Mouse (Mus musculus) stomach, embryonic 14.5 days (tissue): ENCODE measurements around the gene Nmnat1. TPM values are rescaled to one million over a fixed set of nuclear protein-coding genes. Genes with fewer than 3 reads are reported as not detected.

Experiments
- ATAC-seq: fragments of 200-750 bp; cut with Nextera tagmentation; 2 replicates; pipeline ENCODE4 v1.8.0; 2017; ENCODE audit warnings: low read depth, moderate TSS enrichment; ENCODE audit not compliant: insufficient number of reproducible peaks, insufficient read depth, low FRiP score
- H3K27ac ChIP-seq: fragments of 300-500 bp; sonication (generic); 2 replicates; pipeline ENCODE4 v1.5.1; 2014; ENCODE audit warnings: mild to moderate bottlenecking, low read length, moderate library complexity, mixed read lengths
- H3K27me3 ChIP-seq: fragments of 300-500 bp; sonication (generic); 2 replicates; pipeline ENCODE4 v1.6.1; 2014; ENCODE audit warnings: low read length, control low read depth, mixed read lengths; ENCODE audit not compliant: control insufficient read depth, insufficient read depth
- H3K36me3 ChIP-seq: fragments of 300-500 bp; sonication (generic); 2 replicates; pipeline ENCODE4 v1.6.1; 2014; ENCODE audit warnings: mild to moderate bottlenecking, control low read depth, low read length, moderate library complexity, mixed read lengths; ENCODE audit not compliant: control insufficient read depth, insufficient read depth
- H3K4me1 ChIP-seq: fragments of 300-500 bp; sonication (generic); 2 replicates; pipeline ENCODE4 v1.6.1; 2014; ENCODE audit warnings: low read length, control low read depth, mixed read lengths; ENCODE audit not compliant: control insufficient read depth, insufficient read depth
- H3K4me2 ChIP-seq: fragments of 300-500 bp; sonication (generic); replicated peaks from 2 replicates; pipeline ENCODE4 v1.6.1; 2014; ENCODE audit warnings: low read depth, low read length, control low read depth
- H3K4me3 ChIP-seq: fragments of 300-500 bp; sonication (generic); 2 replicates; pipeline ENCODE4 v1.5.1; 2014; ENCODE audit warnings: low read depth, low read length, control low read depth
- H3K9ac ChIP-seq: fragments of 300-500 bp; sonication (generic); replicated peaks from 2 replicates; pipeline ENCODE4 v1.6.1; 2014; ENCODE audit warnings: low read depth, mild to moderate bottlenecking, control low read depth, low read length, moderate library complexity, mixed read lengths
- H3K9me3 ChIP-seq: fragments of 300-500 bp; sonication (generic); 2 replicates; pipeline ENCODE4 v1.6.1; 2016; ENCODE audit warnings: low read depth, low read length, control low read depth; ENCODE audit not compliant: control insufficient read depth
- WGBS: fragments of 180-500 bp; shearing (Covaris S2); extraction: QIAGEN DNeasy Blood & Tissue Kit; methylation state at CpG from one replicate; pipeline ENCODE4 v1.1.7; 2014; 5-methylcytosine and 5-hydroxymethylcytosine counted together
- polyA plus RNA-seq: library from polyadenylated mRNA; unstranded; fragments of >200 nt; fragmentation: Nextera tagmentation; extraction: Ambion mirVana; gene quantifications from 2 replicates; pipeline ENCODE4 v1.2.1, GENCODE M21; 2014

Nmnat1 gene
- polyA plus RNA-seq, 1 experiment from 2014 or later = 15.1 TPM

DNA sequence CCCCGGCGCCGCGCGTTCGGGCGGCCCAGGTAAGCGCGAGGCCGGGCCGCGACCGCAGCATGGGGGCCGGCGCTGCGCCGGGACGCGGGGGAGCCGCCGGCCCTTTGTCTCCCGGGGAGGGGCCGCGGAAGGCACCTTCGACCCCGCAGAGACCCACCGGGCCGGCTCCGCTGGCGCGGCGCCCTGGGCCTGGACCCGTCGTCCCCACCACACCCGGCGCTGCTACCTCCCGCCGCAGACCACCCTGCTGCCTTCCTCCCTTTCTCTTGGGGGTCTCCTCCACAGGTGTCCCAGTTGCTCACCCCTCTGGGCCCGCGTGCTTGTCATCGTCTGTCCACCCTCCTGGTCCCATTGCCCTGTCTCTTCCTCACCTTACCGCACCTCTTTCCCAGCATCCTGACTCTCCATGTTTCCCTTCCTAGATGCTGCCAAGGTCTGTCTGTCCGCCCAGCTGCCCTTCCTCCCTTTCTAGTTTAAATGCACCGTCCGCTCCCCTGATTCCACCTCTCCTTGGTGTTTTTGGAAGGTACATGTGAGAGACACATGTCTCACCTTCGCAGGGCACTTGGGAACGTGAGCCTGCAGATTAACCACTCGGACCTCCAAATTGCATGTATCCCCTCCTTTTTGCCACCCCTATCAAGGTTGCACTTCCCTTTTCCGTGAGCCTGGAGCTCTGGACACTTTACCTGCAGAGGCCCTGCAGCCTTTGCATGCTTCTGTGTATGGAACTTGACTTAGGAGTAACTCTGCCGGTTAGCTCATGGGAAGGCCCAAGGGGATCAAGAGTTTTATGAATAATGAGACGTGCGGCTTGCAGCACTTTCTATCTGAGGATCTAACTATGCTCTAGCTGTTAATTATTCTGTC lies 33.6 kb upstream of the Nmnat1 start:
- Histone ChIP-seq H3K4me3 (peak overlapping the region; percentile 72), H3K4me1 (peaks cover 3% of the 10 kb centered on the region; the same call in 1 of the 2 replicates), H3K36me3 (no peaks in the 10 kb centered on the region), H3K9me3 (no peaks in the 10 kb centered on the region), H3K27me3 (no peaks in the 10 kb centered on the region), H3K4me2 (peak overlapping the region; percentile 76), H3K9ac (peak overlapping the region; percentile 65), H3K27ac (0 out of 2 replicates have a peak overlapping the region, but pooled peaks have one; percentile 3)
- ATAC-seq = peak; percentile 19; the same call in 1 of the 2 replicates
- WGBS = 3% methylated on average over 50 of the region's 52 CpGs

DNA sequence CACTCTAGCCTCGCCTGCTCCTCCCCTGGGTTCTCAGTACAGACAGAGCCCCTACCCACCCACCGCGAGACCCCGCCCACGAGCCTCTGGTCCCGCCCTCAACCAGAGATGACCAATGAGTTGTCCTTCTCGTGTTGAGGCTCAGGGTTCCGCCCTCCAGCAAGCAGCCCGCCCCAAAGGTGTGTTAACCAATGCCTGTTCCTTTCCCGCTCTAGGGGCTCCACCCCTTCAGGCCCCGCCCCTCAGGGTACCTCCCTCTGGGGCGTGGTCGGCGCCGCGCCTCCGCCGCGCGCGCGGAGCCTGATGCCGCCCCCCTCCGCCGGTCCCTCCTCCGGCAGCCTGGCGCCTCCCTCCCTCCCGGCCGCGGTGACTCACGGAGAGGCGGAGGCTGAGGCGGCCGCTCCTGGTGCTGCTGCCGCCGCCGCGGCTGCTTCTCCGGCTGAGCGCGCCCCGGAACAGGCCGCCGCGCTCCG lies 32.9 kb upstream of the Nmnat1 start, which contains the start of gene Ctnnbip1:
Gene Ctnnbip1 (plus strand): TSS at position 369 of the 473 bp plus-strand sequence.
- H3K9me3 ChIP-seq = no peaks in the 10 kb centered on the region
- no peaks in the 10 kb centered on the region for H3K36me3 ChIP-seq
- H3K4me2 ChIP-seq = peak within 1 kb of the TSS; percentile 76
- WGBS = 1% methylated on average over 32 of the region's 46 CpGs
- peak within 1 kb of the TSS; percentile 65 for H3K9ac ChIP-seq
- H3K4me3 ChIP-seq = peak within 1 kb of the TSS; percentile 72
- no peaks in the 10 kb centered on the region for H3K27me3 ChIP-seq
- 0 out of 2 replicates have a peak within 1 kb of the TSS, but pooled peaks have one; percentile 3 for H3K27ac ChIP-seq
- peak; percentile 99 for ATAC-seq
- peaks cover 3% of the 10 kb centered on the region; the same call in 1 of the 2 replicates for H3K4me1 ChIP-seq

GRCm38 (mm10) chr4:149515706-149516105 lies 30.7 kb upstream of the Nmnat1 start:
- Histone ChIP-seq H3K27ac (no peak overlapping the region), H3K4me1 (peaks cover 3% of the 10 kb centered on the region; the same call in 1 of the 2 replicates), H3K36me3 (no peaks in the 10 kb centered on the region), H3K9ac (no peak overlapping the region), H3K4me3 (no peak overlapping the region), H3K4me2 (no peak overlapping the region), H3K9me3 (no peaks in the 10 kb centered on the region), H3K27me3 (no peaks in the 10 kb centered on the region)
- 86% methylated on average over 5 of the region's 5 CpGs for WGBS
- no peak for ATAC-seq

DNA sequence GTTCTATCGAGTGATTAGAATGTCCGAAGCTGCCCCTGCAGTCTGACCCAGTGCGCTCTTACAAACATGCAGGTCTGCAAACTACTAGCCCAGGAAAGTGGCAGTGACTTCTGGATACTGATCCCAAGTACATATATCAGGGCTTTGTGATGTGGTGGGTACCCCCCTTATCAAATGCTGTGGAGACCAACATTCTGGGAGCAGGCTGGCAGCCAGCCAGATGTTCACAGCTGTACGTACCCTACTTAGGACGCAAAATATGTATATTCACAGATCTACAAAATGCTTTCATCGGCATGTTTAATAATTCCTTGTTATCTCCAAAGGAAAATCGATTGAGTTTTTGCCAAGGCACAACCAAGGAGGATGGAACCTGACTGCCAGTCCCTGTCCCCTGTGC lies 27.1 kb upstream of the Nmnat1 start:
- ATAC-seq = no peak
- Histone ChIP-seq H3K27me3 (no peaks in the 10 kb centered on the region), H3K9ac (no peak overlapping the region), H3K4me1 (no peaks in the 10 kb centered on the region), H3K27ac (no peak overlapping the region), H3K4me3 (no peak overlapping the region), H3K36me3 (no peaks in the 10 kb centered on the region), H3K4me2 (no peak overlapping the region), H3K9me3 (no peaks in the 10 kb centered on the region)
- WGBS = 66% methylated on average over 7 of the region's 7 CpGs

- no peaks in the 10 kb centered on the region for H3K9me3 ChIP-seq
- no peak overlapping the region for H3K27ac ChIP-seq
- no peak overlapping the region for H3K4me3 ChIP-seq
- no peak for ATAC-seq
- H3K4me2 ChIP-seq = no peak overlapping the region
- H3K36me3 ChIP-seq = no peaks in the 10 kb centered on the region
- 39% methylated on average over 6 of the region's 6 CpGs for WGBS
- H3K4me1 ChIP-seq = no peaks in the 10 kb centered on the region
- no peak overlapping the region for H3K9ac ChIP-seq
- H3K27me3 ChIP-seq = no peaks in the 10 kb centered on the region
Measured at GRCm38 (mm10) chr4:149511221-149511646, 26.2 kb upstream of the Nmnat1 start.

DNA sequence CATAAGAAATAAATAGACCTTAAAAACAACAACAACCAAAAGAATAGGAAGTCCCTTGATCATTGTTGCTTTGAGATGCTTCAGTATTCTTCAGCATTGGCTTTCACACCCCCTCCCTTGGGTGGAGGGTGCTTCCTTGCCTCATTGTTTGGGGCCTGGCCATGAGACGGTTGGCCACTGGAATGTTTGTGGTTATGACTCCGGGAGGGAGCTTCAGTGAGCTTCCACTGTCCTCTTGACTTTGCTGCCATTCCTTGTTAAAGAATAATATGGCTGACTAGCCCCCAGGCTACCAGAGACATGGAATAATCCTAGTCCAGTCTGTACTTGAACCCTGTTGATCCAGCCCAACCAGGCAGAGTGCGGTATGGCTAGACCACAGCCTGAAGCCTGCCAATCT lies 21.9 kb upstream of the Nmnat1 start:
- Histone ChIP-seq H3K4me2 (no peak overlapping the region), H3K4me1 (no peaks in the 10 kb centered on the region), H3K36me3 (peaks cover 3% of the 10 kb centered on the region; the same call in 1 of the 2 replicates), H3K9ac (no peak overlapping the region), H3K9me3 (no peaks in the 10 kb centered on the region), H3K27ac (no peak overlapping the region), H3K27me3 (no peaks in the 10 kb centered on the region), H3K4me3 (no peak overlapping the region)
- WGBS = 76% methylated on average over 3 of the region's 3 CpGs
- ATAC-seq = no peak

DNA sequence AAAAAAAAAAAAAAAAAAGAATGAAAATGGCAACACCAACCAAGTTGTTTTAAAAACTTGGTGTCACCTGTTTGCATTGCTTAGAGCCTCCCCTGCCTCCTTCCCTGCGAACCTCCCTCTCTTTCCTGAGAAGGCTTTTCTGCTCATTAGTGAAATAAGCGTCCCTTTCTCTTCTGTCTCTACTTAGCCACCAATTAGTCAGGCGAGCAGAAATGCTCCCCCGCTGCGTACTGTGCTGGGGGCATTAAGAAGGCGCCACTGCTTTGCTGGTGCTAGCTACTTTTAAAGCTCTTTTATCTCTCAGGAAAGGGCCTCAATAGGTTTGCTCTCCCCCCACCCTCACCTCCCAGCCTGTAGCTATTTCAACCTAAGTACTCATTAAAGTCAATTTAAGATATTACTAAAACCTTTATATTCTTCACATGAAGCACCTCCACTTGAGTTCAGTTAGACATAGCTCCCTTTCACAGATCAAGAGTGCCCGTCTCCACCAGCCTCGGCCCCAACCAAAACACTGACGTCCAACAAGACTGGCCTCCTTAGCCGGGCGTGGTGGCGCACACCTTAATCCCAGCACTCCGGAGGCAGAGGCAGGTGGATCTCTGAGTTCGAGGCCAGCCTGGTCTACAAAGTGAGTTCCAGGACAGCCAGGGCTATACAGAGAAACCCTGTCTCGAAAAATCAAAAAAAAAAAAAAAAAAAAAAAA lies 20.4 kb upstream of the Nmnat1 start:
- no peaks in the 10 kb centered on the region for H3K4me1 ChIP-seq
- ATAC-seq = no peak
- H3K4me2 ChIP-seq = no peak overlapping the region
- H3K36me3 ChIP-seq = peaks cover 3% of the 10 kb centered on the region; the same call in 1 of the 2 replicates
- H3K4me3 ChIP-seq = no peak overlapping the region
- H3K9ac ChIP-seq = no peak overlapping the region
- H3K27me3 ChIP-seq = no peaks in the 10 kb centered on the region
- 71% methylated on average over 14 of the region's 15 CpGs for WGBS
- H3K9me3 ChIP-seq = no peaks in the 10 kb centered on the region
- H3K27ac ChIP-seq = no peak overlapping the region

GRCm38 (mm10) chr4:149504858-149505257 lies 19.9 kb upstream of the Nmnat1 start:
- WGBS = 42% methylated on average over 3 of the region's 3 CpGs
- Histone ChIP-seq H3K36me3 (peaks cover 4% of the 10 kb centered on the region), H3K4me1 (no peaks in the 10 kb centered on the region), H3K4me3 (no peak overlapping the region), H3K4me2 (no peak overlapping the region), H3K9ac (no peak overlapping the region), H3K27me3 (no peaks in the 10 kb centered on the region), H3K9me3 (no peaks in the 10 kb centered on the region), H3K27ac (no peak overlapping the region)
- ATAC-seq = no peak
